Mouse (Mus musculus) layer of hippocampus, postnatal 10 days (tissue): ENCODE measurements around the gene Kdelc1. TPM values are rescaled to one million over a fixed set of nuclear protein-coding genes. Genes with fewer than 3 reads are reported as not detected.

ENCODE experiments used
- DNase-seq, 2 experiments: peaks; one replicate each; pipeline ENCODE4 v3.0.0; 2021; ENCODE audit warnings: low spot score in 2 of 2
- long read RNA-seq: library from polyadenylated mRNA; stranded (forward); transcript quantifications from one replicate; pipeline ENCODE4 v2.0.0, GENCODE M21; 2023
- total RNA-seq, 2 experiments: library from RNA; stranded (reverse); gene quantifications; 2 replicates each; pipeline ENCODE4 v1.2.3; 2021

The Kdelc1 gene
- 10 to 100 TPM; 11.6 to 13.1 TPM for total RNA-seq
- long read RNA-seq, transcript Kdelc1-203 (9 exons, 2,085 nt): minor isoform, 7 of 23 reads
- long read RNA-seq, transcript Kdelc1-202 (10 exons, 2,359 nt): major isoform, 9 of 23 reads
- long read RNA-seq, partial matches to known transcripts: 6 of 23 reads
- long read RNA-seq, other reads (novel, unspliced or antisense): 1 of 23 reads

DNA sequence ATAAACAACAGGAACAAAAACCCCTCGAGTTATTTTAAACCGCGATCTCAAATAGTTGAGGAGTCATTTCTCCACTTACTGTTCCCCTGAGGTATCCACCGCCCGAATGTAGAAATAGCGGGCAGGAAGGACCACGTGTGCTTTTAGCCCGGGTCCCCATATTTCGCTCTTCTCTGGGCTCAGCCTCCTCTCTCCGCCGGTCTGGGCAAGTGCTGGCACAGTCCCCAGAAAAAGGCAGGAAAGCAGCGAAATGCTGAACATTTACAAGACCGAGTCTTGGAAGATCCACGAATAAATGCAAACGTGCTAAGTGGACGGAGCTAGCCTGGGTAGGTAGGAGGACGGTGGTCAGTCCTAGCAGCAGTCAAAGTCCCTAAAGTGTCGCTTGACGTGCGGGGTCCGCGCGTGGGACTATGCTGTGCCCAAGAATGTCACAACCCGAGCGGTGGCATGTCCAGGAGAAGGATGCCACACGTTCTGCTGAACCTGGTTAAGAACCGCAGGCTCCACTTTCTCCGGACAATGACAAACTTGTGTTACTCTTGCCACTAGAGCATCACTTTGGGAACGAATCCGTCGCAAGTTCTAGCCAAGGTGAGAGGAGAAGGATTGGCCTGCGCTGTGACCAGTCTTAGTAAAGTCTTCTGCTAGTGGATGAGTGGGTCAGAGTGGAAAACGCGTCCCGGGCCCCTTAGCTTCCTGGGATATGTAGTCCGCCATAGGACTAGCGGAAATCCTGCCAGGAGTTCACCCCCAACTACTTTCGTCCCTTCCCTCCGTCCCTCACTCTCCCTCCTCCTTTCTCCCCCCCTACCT, at the start of gene Kdelc1, which contains the start of gene Bivm:
Kdelc1 (minus strand) TSS at position 570 of the 816 bp plus-strand sequence.
Bivm (plus strand) TSS at position 719 of the 816 bp plus-strand sequence.
- DNase-seq: peak; percentile 83 to 86

DNA sequence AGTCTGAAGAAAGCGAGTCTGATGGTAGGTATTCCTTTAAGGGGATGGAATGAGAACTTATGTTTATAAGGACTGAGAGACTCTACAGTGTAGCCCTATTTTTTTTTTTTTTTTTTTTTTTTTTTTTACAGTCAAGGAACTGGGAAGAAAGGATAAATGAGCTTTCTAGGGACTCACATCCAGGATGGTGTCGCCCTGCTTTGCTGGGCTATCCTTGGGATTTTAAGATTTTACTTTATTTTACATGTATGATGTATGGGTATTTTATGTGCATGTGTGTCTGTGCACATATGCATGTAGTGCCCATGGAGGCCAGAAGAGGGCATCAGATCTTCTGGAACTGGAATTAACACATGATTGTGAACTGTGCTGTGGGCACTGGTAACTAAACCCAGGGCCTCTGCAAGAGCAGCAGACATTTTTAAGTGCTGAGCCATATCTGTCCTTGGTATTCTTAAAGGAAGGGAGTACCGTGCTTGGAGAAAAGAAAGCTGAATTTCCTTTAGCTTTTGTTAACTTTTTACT, 49.3 kb upstream of the Kdelc1 start:
- DNase-seq: no peak

- no peak for DNase-seq
These were observed 43.8 kb upstream of the Kdelc1 start for GRCm38 (mm10) chr1:44162389-44162788.

GRCm38 (mm10) chr1:44161818-44162217, 43.2 kb upstream of the Kdelc1 start:
- DNase-seq: no peak

DNA sequence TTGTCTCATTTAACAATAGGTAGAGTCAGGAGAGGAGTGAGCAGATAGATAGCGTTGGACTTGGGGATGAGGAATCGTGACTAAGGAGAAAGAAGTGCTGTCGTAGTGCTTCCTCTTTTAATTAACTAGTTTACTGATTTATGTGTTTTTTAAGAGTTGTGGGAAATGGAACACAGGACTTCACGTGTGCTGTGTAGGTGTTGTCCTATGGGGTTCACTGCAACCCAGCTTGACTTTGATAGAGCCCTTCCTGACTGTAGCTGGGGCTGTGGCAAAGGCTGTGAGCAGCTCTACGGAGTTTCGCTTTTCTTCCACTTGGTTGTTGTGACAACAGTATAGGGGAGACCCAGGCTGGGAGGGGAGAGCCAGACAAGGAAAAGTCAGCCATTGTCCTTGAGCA, 39.7 kb upstream of the Kdelc1 start:
- no peak for DNase-seq

DNA sequence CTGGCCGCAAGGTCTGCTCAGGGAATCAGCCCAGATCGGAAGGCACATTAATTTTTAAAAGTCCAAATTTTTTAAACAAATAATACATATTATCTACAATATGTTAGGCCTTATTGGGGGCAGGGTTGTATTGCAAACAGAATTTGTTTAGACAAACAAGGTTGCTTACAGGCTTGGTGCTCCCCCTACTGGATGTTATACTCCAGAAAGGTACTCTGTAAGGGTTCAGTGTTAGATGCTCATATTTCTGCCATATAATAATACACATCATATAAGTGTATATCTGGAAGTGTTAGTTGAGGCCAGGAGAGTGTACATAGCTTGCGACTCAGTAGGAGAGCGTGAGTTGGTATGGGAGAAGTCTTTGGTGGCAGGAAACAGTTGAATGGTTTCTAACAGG, 36.7 kb upstream of the Kdelc1 start:
- no peak for DNase-seq

DNA sequence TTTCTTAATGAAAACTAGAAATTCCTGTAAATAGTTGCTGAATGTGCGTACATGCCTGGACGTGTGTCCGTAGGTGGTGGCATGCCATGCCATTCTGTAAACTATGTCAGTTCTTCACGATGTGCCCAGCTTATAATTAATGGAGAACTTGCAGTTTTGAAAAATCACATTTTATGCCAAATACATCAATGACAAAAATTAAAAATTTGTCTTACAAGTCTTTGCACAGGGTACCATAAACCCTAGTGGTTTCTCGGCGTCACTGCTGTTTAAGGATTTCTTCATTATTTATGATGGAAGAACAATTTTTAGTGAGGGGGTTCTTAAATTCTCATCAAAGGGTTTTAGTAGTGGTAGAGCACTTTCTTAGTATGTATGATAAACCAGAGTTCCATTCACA, 30.1 kb upstream of the Kdelc1 start:
- no peak for DNase-seq

GRCm38 (mm10) chr1:44147563-44148381, 29.2 kb upstream of the Kdelc1 start, which contains the start of gene Ercc5:
Ercc5 (plus strand) TSS chr1:44147744.
- peak; percentile 80 to 88 for DNase-seq

- no peak for DNase-seq
These were observed 24.1 kb upstream of the Kdelc1 start for GRCm38 (mm10) chr1:44142747-44143146.

DNA sequence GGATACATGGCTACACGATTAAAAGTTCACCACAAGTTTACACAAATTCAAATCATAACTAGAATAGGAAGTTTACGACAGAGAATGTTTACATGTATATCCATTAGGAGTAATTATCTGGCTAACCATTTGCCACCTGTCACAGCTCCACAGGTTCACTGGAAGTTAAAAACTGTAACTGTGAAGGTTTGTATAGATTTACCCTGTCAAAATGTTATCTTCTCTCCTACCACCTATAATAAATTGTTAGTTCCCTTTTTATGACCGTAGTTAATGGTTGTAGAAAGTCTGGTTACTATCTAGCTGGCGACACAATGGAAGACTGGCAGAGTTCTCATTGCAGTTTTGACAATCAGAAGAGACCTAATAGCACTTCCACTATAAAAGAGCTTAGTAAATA, 21.6 kb upstream of the Kdelc1 start:
- DNase-seq: no peak

- DNase-seq: no peak
These were observed 11.4 kb upstream of the Kdelc1 start for GRCm38 (mm10) chr1:44129929-44130581.

GRCm38 (mm10) chr1:44125590-44125989, 7.0 kb upstream of the Kdelc1 start:
- DNase-seq: no peak

- no peak for DNase-seq
These were observed 3.6 kb upstream of the Kdelc1 start for GRCm38 (mm10) chr1:44122256-44122655.

DNA sequence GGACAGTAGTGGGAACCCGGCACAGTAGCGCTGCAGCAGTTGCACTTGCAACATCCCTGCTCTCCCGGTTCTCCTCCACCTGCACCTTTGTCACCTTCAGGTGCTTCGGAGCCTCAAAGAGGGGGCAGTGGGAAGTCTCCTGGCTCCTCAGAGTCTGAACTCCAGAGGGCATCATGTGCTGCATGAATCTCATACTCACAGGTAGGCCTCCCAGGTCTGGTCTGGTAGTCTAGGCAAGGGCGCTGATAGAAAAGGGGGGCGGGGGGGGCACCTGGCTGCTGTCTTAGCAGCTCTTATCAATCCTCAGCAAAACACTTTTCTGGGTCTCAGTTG, 1.4 kb upstream of the Kdelc1 start:
- DNase-seq: no peak

- DNase-seq: peak; percentile 81 to 86
These were observed 829 bp upstream of the Kdelc1 start for GRCm38 (mm10) chr1:44119201-44120073.

- no peak for DNase-seq
These were observed 1.0 kb downstream of the Kdelc1 start for GRCm38 (mm10) chr1:44117571-44117970.

- no peak for DNase-seq
These were observed 15.7 kb downstream of the Kdelc1 start for GRCm38 (mm10) chr1:44102939-44103338.

DNA sequence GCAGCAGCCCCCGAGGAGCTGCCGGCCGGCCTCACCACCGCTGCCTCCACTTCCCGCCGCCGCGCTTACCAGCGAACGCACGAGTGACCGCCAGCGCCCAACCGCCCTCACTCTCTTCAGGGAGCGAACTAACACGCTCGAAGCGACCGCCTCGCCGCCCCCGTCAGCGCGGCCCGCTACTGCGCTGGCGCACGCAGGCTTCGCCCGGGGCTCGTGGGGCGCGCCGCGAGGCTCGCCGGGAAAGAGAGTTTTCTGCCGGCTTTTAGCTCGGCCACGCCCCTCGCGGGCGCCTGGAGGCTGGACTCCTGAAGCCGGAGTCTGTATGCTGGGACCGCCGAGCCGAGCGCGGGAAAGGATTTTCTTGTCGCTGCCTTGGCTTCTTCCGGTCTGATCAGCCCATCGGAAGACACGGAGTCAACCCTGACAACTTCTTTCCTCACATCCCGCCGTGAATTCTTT, 16.3 kb downstream of the Kdelc1 start, which contains the start of gene Tex30:
Tex30 (minus strand) TSS at position 183 of the 459 bp plus-strand sequence.
- peak; percentile 88 to 94 for DNase-seq

DNA sequence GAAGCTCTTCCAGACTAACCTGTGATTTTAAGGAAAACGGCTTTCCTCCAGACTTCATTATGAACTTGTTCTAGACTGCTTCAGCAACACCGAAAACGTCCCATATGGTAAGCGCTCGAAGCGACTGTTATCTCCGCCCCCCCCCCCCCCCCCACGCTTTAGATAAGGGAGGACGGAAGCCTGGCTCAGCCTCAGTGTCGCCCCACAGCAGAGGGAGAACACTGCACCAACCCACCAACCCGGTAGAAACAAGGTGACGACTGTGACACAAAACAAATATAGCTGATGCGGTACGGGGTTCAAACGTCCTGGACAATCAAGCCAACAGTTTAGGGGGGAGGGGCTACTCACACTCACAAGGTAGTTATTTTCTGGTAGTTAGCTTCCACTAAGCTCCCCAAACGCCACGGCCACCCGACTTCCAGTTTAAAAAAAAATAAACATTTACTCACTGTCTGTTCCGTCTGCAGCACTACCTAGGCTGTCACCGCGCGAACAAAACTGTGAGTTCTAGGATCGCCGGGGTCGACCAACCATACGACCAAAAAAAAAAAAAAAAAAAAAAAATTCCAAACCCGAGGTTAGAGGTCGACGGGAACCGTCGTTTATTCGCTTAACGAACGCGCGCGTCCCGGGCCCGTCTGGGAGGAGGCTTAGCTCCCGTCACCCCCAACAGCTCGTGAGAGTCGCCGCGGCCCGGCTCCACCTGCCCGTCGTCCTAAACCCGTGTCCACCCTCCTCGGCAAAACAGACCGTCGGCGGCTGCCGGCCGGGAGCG, 17.0 kb downstream of the Kdelc1 start:
- DNase-seq: peak; percentile 19 to 31
